Mouse (Mus musculus): Measurements from ENCODE around the gene Dip2c.

Dip2c gene

DNA sequence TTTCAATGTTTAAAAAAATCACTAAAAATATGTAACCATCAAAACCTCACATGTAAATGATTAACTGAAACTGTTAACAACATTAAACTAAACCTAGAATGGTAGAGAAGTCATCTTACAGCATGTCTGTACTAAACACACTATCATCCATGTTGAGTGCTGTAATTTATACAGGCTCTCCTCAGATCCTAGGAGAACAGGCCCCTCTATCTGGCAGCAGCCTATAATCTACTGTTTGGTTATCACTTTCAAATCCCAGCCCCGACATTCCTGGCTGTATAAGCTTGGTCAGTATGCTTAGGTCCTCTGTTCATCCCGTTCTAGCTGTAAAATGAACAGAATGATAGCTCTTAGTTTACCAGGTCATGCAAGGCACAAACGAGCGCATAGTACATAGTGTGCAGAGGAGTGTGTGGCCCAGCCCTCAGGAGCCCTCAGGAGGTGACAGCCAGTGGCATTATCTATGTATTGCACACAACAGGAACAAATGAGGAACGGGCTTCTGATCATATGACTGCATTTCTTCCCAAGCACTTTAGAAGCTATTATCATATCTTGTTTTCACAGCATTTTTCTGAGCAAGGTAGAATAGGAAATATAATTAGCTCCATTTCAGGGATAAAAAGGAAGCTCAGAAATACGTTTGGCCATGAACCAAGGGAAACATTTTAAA is 437.3 kb downstream of the Dip2c start:
- no peak for DNase-seq (ENCODE audit: inconsistent age in 2 of 2, low spot score in 1 of 2)

DNA sequence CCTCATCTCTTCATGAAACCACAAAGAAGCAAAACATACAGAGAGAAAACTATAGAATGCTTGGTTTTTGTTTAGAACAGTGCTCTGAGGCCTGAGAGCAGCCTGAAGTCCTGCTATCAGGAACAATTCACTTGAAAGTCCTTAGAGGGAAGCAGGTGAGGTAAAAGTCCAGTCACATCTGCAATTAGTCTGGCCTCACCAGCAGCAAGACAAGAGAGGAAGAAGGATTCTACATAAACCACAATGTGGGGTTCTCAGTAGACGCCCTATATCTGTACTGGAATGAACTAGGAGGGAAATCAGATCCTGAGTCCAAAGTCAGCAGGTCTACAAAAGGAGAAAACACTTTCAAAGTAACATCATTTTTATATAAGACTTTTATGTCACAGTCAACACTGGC is 438.9 kb downstream of the Dip2c start:
- DNase-seq (ENCODE audit: inconsistent age in 2 of 2, low spot score in 1 of 2): no peak
